Mouse (Mus musculus) forebrain, embryonic 11.5 days (tissue): ENCODE measurements around the gene Tenm4. TPM values are rescaled to one million over a fixed set of nuclear protein-coding genes. Genes with fewer than 3 reads are reported as not detected.

ENCODE experiments used
- ATAC-seq: fragments of 200-750 bp; cut with Nextera tagmentation; replicated peaks from 2 replicates; pipeline ENCODE4 v1.8.0; 2017; ENCODE audit warnings: moderate TSS enrichment; ENCODE audit not compliant: low FRiP score
- DNase-seq: peaks from one replicate; pipeline ENCODE4 v3.0.0-alpha.2; 2017; ENCODE audit warnings: low spot score
- H3K27ac ChIP-seq: fragments of 300-500 bp; sonication (generic); 2 replicates; pipeline ENCODE4 v1.5.1; 2014; ENCODE audit warnings: low read depth, low read length
- H3K27me3 ChIP-seq: fragments of 300-500 bp; sonication (generic); 2 replicates; pipeline ENCODE4 v1.6.1; 2014; ENCODE audit warnings: mild to moderate bottlenecking, low read length, mixed read lengths; ENCODE audit not compliant: control insufficient read depth, insufficient read depth
- H3K36me3 ChIP-seq: fragments of 300-500 bp; sonication (generic); 2 replicates; pipeline ENCODE4 v1.6.1; 2014; ENCODE audit warnings: mild to moderate bottlenecking, low read length, moderate library complexity, mixed read lengths; ENCODE audit not compliant: control insufficient read depth, insufficient read depth
- H3K4me1 ChIP-seq: fragments of 300-500 bp; sonication (generic); replicated peaks from 2 replicates; pipeline ENCODE4 v1.6.1; 2014; ENCODE audit warnings: low read length, mixed read lengths; ENCODE audit not compliant: control insufficient read depth, insufficient read depth
- H3K4me2 ChIP-seq: fragments of 300-500 bp; sonication (generic); 2 replicates; pipeline ENCODE4 v1.6.1; 2014; ENCODE audit warnings: low read depth, mild to moderate bottlenecking, low read length, moderate library complexity, mixed read lengths; ENCODE audit not compliant: severe bottlenecking
- H3K4me3 ChIP-seq: fragments of 300-500 bp; sonication (generic); 2 replicates; pipeline ENCODE4 v1.5.1; 2014; ENCODE audit warnings: low read depth, low read length
- H3K9ac ChIP-seq: fragments of 300-500 bp; sonication (generic); 2 replicates; pipeline ENCODE4 v1.6.1; 2014; ENCODE audit warnings: low read length
- H3K9me3 ChIP-seq: fragments of 300-500 bp; sonication (generic); 2 replicates; pipeline ENCODE4 v1.6.1; 2016; ENCODE audit warnings: low read length, mixed read lengths; ENCODE audit not compliant: control insufficient read depth
- WGBS: fragments of 180-500 bp; shearing (Covaris S2); extraction: QIAGEN DNeasy Blood & Tissue Kit; methylation state at CpG from one replicate; pipeline ENCODE4 v1.1.7; 2014; 5-methylcytosine and 5-hydroxymethylcytosine counted together
- polyA plus RNA-seq: library from polyadenylated mRNA; unstranded; fragments of >200 nt; fragmentation: Nextera tagmentation; extraction: Ambion mirVana; gene quantifications from 2 replicates; pipeline ENCODE4 v1.2.1, GENCODE M21; 2014

Gene Tenm4
- polyA plus RNA-seq, 1 experiment from 2014 or later, result 47.9 TPM

- ATAC-seq (no peak), DNase-seq (no peak)
- Histone ChIP-seq H3K36me3 (no peaks in the 10 kb centered on the region), H3K4me2 (no peak overlapping the region), H3K4me3 (no peak overlapping the region), H3K4me1 (peaks cover 40% of the 10 kb centered on the region), H3K9me3 (no peaks in the 10 kb centered on the region), H3K27me3 (peaks cover 7% of the 10 kb centered on the region), H3K27ac (no peak overlapping the region), H3K9ac (no peak overlapping the region)
- WGBS, result 27% methylated on average over 3 of the region's 3 CpGs
Observed at GRCm38 (mm10) chr7:96652844-96653243, 481.8 kb downstream of the Tenm4 start.

- ATAC-seq, result no peak
- peaks cover 36% of the 10 kb centered on the region for H3K4me1 ChIP-seq
- WGBS, result 57% methylated on average over 2 of the region's 2 CpGs
Observed at GRCm38 (mm10) chr7:96654206-96654605, 483.2 kb downstream of the Tenm4 start.

GRCm38 (mm10) chr7:96655096-96655716, 484.2 kb downstream of the Tenm4 start:
- Histone ChIP-seq H3K9me3 (no peaks in the 10 kb centered on the region), H3K27me3 (peaks cover 3% of the 10 kb centered on the region; the same call in 1 of the 2 replicates), H3K4me2 (no peak overlapping the region), H3K27ac (no peak overlapping the region), H3K36me3 (no peaks in the 10 kb centered on the region), H3K9ac (no peak overlapping the region), H3K4me1 (peaks cover 36% of the 10 kb centered on the region), H3K4me3 (no peak overlapping the region)
- ATAC-seq (no peak), DNase-seq (no peak)
- 23% methylated on average over 3 of the region's 3 CpGs for WGBS

More at GRCm38 (mm10) chr7:96654206-96654605, 483.2 kb downstream of the Tenm4 start:
- H3K9me3 ChIP-seq, result no peaks in the 10 kb centered on the region
- no peaks in the 10 kb centered on the region for H3K36me3 ChIP-seq
- H3K4me3 ChIP-seq, result no peak overlapping the region
- no peak for DNase-seq
- H3K4me2 ChIP-seq, result no peak overlapping the region
- H3K9ac ChIP-seq, result no peak overlapping the region
- H3K27ac ChIP-seq, result no peak overlapping the region
- H3K27me3 ChIP-seq, result peaks cover 2% of the 10 kb centered on the region; the same call in 1 of the 2 replicates

GRCm38 (mm10) chr7:96657101-96657830, 486.2 kb downstream of the Tenm4 start:
- no peak overlapping the region for H3K4me3 ChIP-seq
- H3K27me3 ChIP-seq, result peaks cover 3% of the 10 kb centered on the region; the same call in 1 of the 2 replicates
- H3K9me3 ChIP-seq, result no peaks in the 10 kb centered on the region
- no peaks in the 10 kb centered on the region for H3K36me3 ChIP-seq
- no peak overlapping the region for H3K9ac ChIP-seq
- 5% methylated on average over 13 of the region's 13 CpGs for WGBS
- DNase-seq (no peak), ATAC-seq (no peak)
- H3K4me2 ChIP-seq, result peak overlapping the region; percentile 26; the same call in 1 of the 2 replicates
- peaks cover 28% of the 10 kb centered on the region for H3K4me1 ChIP-seq
- H3K27ac ChIP-seq, result peak overlapping the region; percentile 25; the same call in 1 of the 2 replicates

- no peak for DNase-seq
- Histone ChIP-seq H3K9ac (no peak overlapping the region), H3K27me3 (peaks cover 3% of the 10 kb centered on the region; the same call in 1 of the 2 replicates), H3K36me3 (no peaks in the 10 kb centered on the region), H3K4me1 (peaks cover 31% of the 10 kb centered on the region), H3K4me2 (no peak overlapping the region), H3K27ac (no peak overlapping the region), H3K4me3 (no peak overlapping the region), H3K9me3 (no peaks in the 10 kb centered on the region)
- ATAC-seq, result no peak
- WGBS, result 73% methylated on average over 11 of the region's 11 CpGs
Observed at GRCm38 (mm10) chr7:96657857-96658580, 487.0 kb downstream of the Tenm4 start.

- Histone ChIP-seq H3K27me3 (peaks cover 3% of the 10 kb centered on the region; the same call in 1 of the 2 replicates), H3K36me3 (no peaks in the 10 kb centered on the region), H3K27ac (no peak overlapping the region), H3K4me2 (no peak overlapping the region), H3K4me3 (no peak overlapping the region), H3K4me1 (peaks cover 25% of the 10 kb centered on the region), H3K9ac (no peak overlapping the region), H3K9me3 (no peaks in the 10 kb centered on the region)
- ATAC-seq (no peak; the same call in 1 of the 2 replicates), DNase-seq (no peak)
- 78% methylated on average over 3 of the region's 3 CpGs for WGBS
Observed at GRCm38 (mm10) chr7:96660907-96661306, 489.9 kb downstream of the Tenm4 start.

GRCm38 (mm10) chr7:96661352-96662169, 490.5 kb downstream of the Tenm4 start:
- Histone ChIP-seq H3K27ac (no peak overlapping the region), H3K4me2 (no peak overlapping the region), H3K4me1 (peaks cover 25% of the 10 kb centered on the region), H3K4me3 (no peak overlapping the region), H3K27me3 (peaks cover 5% of the 10 kb centered on the region; the same call in 1 of the 2 replicates), H3K36me3 (no peaks in the 10 kb centered on the region), H3K9ac (no peak overlapping the region), H3K9me3 (no peaks in the 10 kb centered on the region)
- ATAC-seq (no peak), DNase-seq (no peak)
- 61% methylated on average over 12 of the region's 12 CpGs for WGBS

- Histone ChIP-seq H3K4me2 (no peak overlapping the region), H3K9ac (no peak overlapping the region), H3K4me1 (peaks cover 23% of the 10 kb centered on the region), H3K4me3 (no peak overlapping the region), H3K27ac (no peak overlapping the region), H3K36me3 (no peaks in the 10 kb centered on the region), H3K9me3 (no peaks in the 10 kb centered on the region), H3K27me3 (peaks cover 11% of the 10 kb centered on the region)
- DNase-seq (no peak), ATAC-seq (no peak)
- WGBS, result 83% methylated on average over 7 of the region's 7 CpGs
Observed at GRCm38 (mm10) chr7:96663336-96663735, 492.3 kb downstream of the Tenm4 start.
